Mouse (Mus musculus): ENCODE data around the gene Ntn1.

DNA sequence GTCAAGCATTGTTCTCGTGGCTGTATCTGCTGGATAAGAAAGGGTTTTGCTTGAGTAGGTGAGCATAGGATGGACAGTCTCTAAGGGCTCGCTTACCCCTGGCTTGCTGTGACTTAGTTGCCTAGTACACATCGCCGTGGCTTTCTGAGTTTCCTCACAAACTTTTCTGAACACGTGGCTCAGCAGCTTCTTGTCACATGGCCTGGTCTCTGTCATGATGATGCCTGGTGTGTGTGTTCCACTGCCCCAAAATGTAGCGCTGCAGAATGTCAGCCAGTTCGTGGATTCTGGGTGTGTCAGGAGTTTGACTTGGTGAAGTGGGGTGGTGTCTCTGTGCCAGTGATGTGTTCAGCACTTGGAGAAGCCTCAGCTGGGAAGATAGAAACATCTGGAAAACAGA is 47.7 kb upstream of the Ntn1 start:
- TF ChIP-seq CTCF (IDR thresholded peaks at IDR 0.05; ENCODE audit: extremely low read depth, insufficient read length, insufficient replicate concordance, low read depth, low read length), result no peak
- TF ChIP-seq POLR2A (IDR thresholded peaks at IDR 0.05; ENCODE audit: low read depth, low read length), result no peak

All from small intestine, adult 2 months (tissue).